Mouse (Mus musculus) heart, adult 2 months (tissue): ENCODE results near the gene Gm12184. TPM values are rescaled to one million over a fixed set of nuclear protein-coding genes. Genes with fewer than 3 reads are reported as not detected.
"Not testable (repeated sequence)": the region's sequence is repeated elsewhere in the genome, so short reads cannot be mapped to it uniquely, and the experiment has no call there.

Experiments used
- DNase-seq, 2 experiments: peaks; one replicate each; pipeline ENCODE4 v3.0.0; 2021
- H3K27ac ChIP-seq: fragments of 200-600 bp; 2 replicates; pipeline ENCODE4 v1.8.1; 2022
- H3K27me3 ChIP-seq: fragments of 200-500 bp; 2 replicates; pipeline ENCODE4 v1.6.1; 2012; ENCODE audit warnings: mild to moderate bottlenecking, low read length, inconsistent platforms, mixed read lengths; ENCODE audit not compliant: control insufficient read depth, insufficient read depth
- H3K36me3 ChIP-seq: fragments of 200-500 bp; 2 replicates; pipeline ENCODE4 v1.6.1; 2012; ENCODE audit warnings: low read length, inconsistent platforms; ENCODE audit not compliant: control insufficient read depth, insufficient read depth
- H3K4me1 ChIP-seq: fragments of 200-500 bp; 2 replicates; pipeline ENCODE4 v1.6.1; 2011; ENCODE audit warnings: low read length; ENCODE audit not compliant: control insufficient read depth, insufficient read depth
- H3K4me3 ChIP-seq: fragments of 200-600 bp; 2 replicates; pipeline ENCODE4 v1.8.1; 2022
- H3K79me2 ChIP-seq: fragments of 200-500 bp; replicated peaks from 2 replicates; pipeline ENCODE4 v1.6.1; 2012; ENCODE audit warnings: mild to moderate bottlenecking, inconsistent platforms, low read length, moderate library complexity, mixed read lengths; ENCODE audit not compliant: control insufficient read depth, insufficient read depth
- H3K9ac ChIP-seq: fragments of 200-500 bp; 2 replicates; pipeline ENCODE4 v1.6.1; 2012; ENCODE audit warnings: low read depth, mild to moderate bottlenecking, control low read depth, inconsistent platforms, low read length, mixed read lengths
- CTCF ChIP-seq: fragments of 200-600 bp; IDR thresholded peaks from 2 replicates; pipeline ENCODE4 v1.8.1; 2022; ENCODE audit warnings: antibody characterized with exemption, mild to moderate bottlenecking, moderate library complexity
- EP300 ChIP-seq: fragments of 200-500 bp; IDR thresholded peaks from 2 replicates; pipeline ENCODE4 v1.6.1; 2011; ENCODE audit warnings: low read depth, low read length, control low read depth; ENCODE audit not compliant: insufficient read depth
- POLR2A ChIP-seq: fragments of 200-500 bp; IDR thresholded peaks from 2 replicates; pipeline ENCODE4 v1.6.1; 2011; ENCODE audit warnings: mild to moderate bottlenecking, low read depth, low read length, control low read depth; ENCODE audit not compliant: insufficient read depth
- WGBS: fragments of 180-500 bp; shearing (Covaris S2); methylation state at CpG from one replicate; pipeline ENCODE4 v1.1.7; 2018; 5-methylcytosine and 5-hydroxymethylcytosine counted together
- intact Hi-C: fragments of 180-260 bp; cut with DNase I; formaldehyde crosslinking; loops from one replicate; pipeline ENCODE4 v1.15.1; 2025
- long read RNA-seq: library from polyadenylated mRNA; stranded (forward); transcript quantifications from one replicate; pipeline ENCODE4 v2.0.0, GENCODE M21; 2021
- polyA plus RNA-seq: library from polyadenylated mRNA; depleted of rRNA; stranded (reverse); fragments of >200 nt; gene quantifications from 2 replicates; pipeline ENCODE4 v1.2.3, GENCODE M21; 2012; rRNA removed
- total RNA-seq, 2 experiments: library from RNA; stranded (reverse); gene quantifications; 2 replicates each; pipeline ENCODE4 v1.2.3; 2021

Gene Gm12184
- total RNA-seq (1 to 10 TPM; 3.8 to 3.9 TPM), polyA plus RNA-seq (18.8 and 28.2 TPM in 2 replicates)
- long read RNA-seq, partial matches to known transcripts = 0 of 3 reads
- long read RNA-seq, other reads (novel, unspliced or antisense) = 0 of 3 reads

DNA sequence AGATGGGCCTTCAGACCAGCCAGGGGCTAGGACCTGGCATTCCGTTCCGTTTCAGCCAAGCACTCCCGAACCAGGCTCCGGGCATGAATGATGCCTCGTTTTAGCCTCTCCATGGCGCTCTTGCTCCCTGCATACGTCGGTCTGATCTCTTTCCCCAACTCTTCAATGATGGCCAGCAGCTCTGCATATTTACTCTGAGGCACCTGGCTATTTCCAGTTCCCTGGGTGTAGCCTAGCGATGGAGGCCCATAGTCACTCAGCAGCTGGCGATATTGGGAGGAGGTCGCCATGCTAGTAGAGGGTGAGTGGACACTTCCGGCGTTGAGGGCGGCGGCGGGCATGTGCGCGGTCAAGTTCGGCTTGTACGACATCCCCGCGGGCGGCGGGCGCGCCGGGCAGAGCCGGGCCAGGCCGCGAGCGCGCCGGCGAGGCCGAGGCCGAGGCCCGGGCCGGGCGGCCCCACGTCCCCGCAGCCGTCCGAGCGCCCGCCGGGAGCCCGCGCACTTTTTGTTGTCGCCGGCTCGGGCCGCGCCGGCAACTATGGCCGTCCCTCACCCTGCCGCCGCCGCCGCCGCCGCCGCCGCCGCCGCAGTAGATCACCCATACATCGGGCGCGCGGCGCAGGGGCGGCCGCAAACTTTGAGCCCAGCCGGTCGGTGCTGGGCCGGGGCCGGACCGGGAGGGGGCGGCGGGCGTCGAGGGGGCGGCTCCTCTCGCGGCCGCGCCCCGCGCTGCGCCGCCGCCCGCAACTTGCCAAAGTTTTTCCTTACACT lies at the start of gene Gm12184, which contains the start of gene Trim7:
Gene Gm12184 (minus strand): TSS at position 677 of the 773 bp plus-strand sequence.
Gene Trim7 (plus strand): TSS at position 162 of the 773 bp plus-strand sequence.
- WGBS = under 1% methylated on average over 62 of the region's 92 CpGs
- H3K36me3 ChIP-seq, H3K4me1 ChIP-seq, H3K79me2 ChIP-seq, H3K27me3 ChIP-seq, intact Hi-C loops: not testable (repeated sequence)
- DNase-seq = peak; percentile 56 to 60
- TF ChIP-seq CTCF = 0 out of 2 replicates have a peak, but pooled peaks have one; percentile 4
- H3K9ac ChIP-seq = peak within 1 kb of the TSS; percentile 74
- H3K4me3 ChIP-seq = peak within 1 kb of the TSS; percentile 47
- H3K27ac ChIP-seq = peak within 1 kb of the TSS; percentile 53

DNA sequence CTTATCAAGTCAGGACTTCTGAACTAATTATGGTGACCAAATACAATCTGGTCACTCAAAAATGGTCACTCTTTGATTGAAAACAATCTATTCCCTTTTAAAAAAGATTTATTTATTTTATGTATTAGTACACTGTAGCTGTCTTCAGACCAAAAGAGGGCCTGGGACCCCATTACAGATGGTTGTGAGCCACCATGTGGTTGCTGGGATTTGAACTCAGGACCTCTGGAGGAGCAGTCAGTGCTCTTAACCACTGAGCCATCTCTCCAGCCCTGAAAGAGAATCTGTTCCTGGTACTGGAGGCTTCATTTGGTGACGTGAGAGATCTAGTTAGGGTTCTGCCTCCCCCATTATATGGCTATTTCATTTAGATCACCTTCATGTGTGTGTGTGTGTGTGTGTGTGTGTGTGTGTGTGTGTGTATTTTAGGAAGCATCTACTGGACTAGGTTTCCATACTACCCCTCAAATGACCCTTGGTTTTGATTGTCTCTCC lies 48.9 kb upstream of the Gm12184 start:
- not testable (repeated sequence) for H3K27me3 ChIP-seq, H3K4me3 ChIP-seq, H3K79me2 ChIP-seq, H3K27ac ChIP-seq, DNase-seq, H3K4me1 ChIP-seq, H3K9ac ChIP-seq
- intact Hi-C loops = loop anchor here (10.0 kb wide), 1 partner anchor 659 kb away; no protein-coding TSS in a partner anchor
- peaks cover 11% of the 10 kb centered on the region for H3K36me3 ChIP-seq
- WGBS = 88% methylated on average over 1 of the region's 1 CpGs

DNA sequence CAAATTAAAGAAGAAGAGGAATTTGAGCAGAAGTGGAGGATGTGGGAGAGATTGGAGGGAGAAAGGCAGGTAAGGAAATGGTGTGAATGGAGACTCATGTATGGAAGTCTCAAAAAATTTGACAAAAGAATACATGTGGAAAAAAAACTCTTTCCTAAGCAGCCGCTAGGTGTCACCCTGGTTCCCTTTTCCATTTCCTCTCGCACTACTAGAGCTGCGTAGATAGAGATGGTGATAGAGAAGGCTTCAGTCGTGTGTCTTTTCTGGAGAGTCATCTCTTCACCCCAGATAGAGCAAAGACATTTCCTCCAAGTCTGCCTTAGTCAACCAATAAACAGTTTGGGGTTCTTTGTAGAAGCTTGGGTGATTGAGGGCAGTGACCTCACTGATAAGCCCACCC lies 48.0 kb upstream of the Gm12184 start:
- Histone ChIP-seq H3K9ac (no peak overlapping the region), H3K27ac (no peak overlapping the region; the same call in 1 of the 2 replicates), H3K4me3 (no peak overlapping the region), H3K4me1 (peaks cover 6% of the 10 kb centered on the region), H3K36me3 (peaks cover 11% of the 10 kb centered on the region), H3K79me2 (peaks cover 3% of the 10 kb centered on the region), H3K27me3 (no peaks in the 10 kb centered on the region)
- intact Hi-C loops = loop anchor here (1.0 to 10.0 kb wide), 7 partner anchors 118 to 660 kb away; partner anchors contain the start of genes Btnl9, Gm12185 and Zfp62
- peak; percentile 49 to 50 for DNase-seq
- TF ChIP-seq POLR2A (no peak), CTCF (peak; percentile 90), EP300 (0 out of 2 replicates have a peak, but pooled peaks have one; percentile 27)
- WGBS = 0% methylated on average over 4 of the region's 4 CpGs

DNA sequence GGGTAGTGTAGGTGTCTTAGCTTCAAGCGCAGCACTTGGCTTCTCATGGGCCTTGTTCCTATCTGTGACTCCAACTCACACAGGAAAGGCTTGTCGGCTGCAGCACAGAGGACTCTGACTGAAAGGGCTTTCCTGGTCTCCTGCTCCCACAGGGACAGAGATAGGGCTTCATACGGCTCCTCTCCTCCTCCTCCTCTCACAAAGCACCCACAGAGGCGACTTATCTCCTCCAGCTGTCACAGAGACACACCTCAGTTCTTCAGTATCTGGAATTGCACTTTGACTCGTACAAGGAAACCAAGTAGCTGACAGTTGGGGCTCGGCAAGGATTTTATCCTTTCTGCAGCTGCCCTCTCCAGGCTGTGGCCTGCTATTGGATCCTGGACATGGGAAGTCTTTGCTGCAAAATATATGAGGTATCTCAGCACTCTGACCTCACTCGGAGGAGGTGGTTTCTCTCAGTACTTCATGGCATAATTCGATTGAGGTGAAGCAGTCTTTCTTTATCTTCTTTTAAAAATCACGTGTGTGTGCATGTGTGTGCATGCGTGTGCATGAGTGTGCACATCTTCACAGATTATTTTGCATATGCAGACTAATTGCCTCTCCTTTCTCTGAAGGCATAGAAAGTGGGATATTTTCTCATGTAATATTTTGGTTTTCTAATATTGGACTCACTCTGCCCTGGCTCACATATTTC lies 47.3 kb upstream of the Gm12184 start:
- H3K9ac ChIP-seq = peak overlapping the region; percentile 2; the same call in 1 of the 2 replicates
- intact Hi-C loops = loop anchor here (1.0 to 10.0 kb wide), 7 partner anchors 119 to 661 kb away; partner anchors contain the start of genes Btnl9, Gm12185 and Zfp62

DNA sequence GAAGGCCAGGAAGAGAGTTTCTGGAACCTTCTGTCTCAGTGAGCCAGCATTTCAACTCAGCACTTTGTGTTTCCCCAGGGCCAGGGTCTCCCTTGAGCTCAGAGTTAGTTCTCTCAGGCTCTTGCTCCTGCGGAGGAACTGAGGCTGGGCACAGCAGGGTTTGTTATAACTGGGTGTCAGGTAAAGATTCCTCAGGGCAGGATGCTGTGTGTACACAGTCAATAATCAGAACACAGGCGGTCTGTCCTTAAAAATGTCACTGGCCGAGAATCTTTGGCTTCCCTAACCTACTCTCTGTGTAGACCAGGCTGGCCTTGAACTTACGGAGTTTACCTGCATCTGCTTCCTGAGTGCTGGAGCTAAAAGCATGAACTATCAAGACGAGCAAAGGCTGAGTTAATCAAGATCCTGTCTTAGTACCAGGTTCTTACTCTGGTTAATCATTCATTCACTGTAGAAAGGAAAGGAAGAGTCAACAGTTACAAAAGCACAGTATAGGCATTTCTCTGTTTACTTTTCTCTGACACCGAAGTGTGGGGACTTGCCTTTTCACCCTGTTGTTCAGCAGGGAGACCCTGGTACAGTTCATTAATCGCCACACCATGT lies 46.3 kb upstream of the Gm12184 start:
- WGBS = 74% methylated on average over 7 of the region's 7 CpGs
- Histone ChIP-seq H3K79me2 (peaks cover 3% of the 10 kb centered on the region), H3K27me3 (no peaks in the 10 kb centered on the region), H3K36me3 (peaks cover 15% of the 10 kb centered on the region), H3K27ac (peak overlapping the region; percentile 96), H3K9ac (peak overlapping the region; percentile 84), H3K4me1 (peaks cover 6% of the 10 kb centered on the region), H3K4me3 (peak overlapping the region; percentile 77; the same call in 1 of the 2 replicates)
- intact Hi-C loops = loop anchor here (5.0 to 10.0 kb wide), 5 partner anchors 215 to 662 kb away; partner anchors contain the start of genes Btnl9 and Zfp62
- no peak for TF ChIP-seq EP300
- no peak for TF ChIP-seq CTCF
- TF ChIP-seq POLR2A = no peak
- peak in 1 of 2 experiments; percentile 31 for DNase-seq

More for the DNA sequence above, 47.3 kb upstream of the Gm12184 start:
- DNase-seq = no peak
- no peak overlapping the region for H3K4me3 ChIP-seq
- H3K27ac ChIP-seq = peak overlapping the region; percentile 11
- peaks cover 6% of the 10 kb centered on the region for H3K4me1 ChIP-seq
- peaks cover 3% of the 10 kb centered on the region for H3K79me2 ChIP-seq
- H3K36me3 ChIP-seq = peaks cover 13% of the 10 kb centered on the region
- TF ChIP-seq EP300 (no peak), POLR2A (no peak), CTCF (no peak)
- no peaks in the 10 kb centered on the region for H3K27me3 ChIP-seq
- WGBS = 49% methylated on average over 10 of the region's 10 CpGs
